Mouse (Mus musculus): ENCODE data around the gene Usp47.

Gene Usp47

DNA sequence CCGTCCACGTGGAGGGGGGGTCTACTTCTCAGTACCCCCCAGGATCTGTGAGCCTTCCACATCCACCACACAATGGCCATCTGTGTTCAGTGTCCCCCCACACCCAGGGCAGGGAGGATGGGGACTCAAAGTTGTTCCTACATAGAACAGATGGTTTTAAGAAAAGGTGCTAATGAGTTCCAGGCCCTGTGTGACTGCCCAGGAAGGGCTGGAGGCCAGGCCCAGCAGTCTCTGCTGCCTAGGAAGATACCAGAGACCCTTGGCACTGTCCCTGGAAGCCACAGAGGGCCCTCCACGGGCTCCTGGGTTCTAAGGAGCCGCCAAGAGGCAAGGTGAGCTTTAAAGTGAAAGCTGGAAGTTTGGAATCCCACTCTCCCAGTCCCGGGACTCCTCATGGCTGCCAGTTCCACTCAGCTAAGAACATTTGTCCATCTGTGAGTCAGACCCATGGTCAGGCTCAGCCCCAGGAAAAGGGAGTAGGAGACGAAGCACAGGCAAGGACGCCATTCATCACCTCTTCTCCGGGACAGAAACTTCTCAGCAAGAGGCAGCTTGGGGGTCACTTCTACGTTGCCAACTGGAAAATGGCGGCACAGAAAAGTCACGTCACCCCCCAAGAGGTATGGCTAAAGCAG, 98.7 kb downstream of the Usp47 start:
- DNase-seq (ENCODE audit: low spot score in 2 of 2), result no peak

DNA sequence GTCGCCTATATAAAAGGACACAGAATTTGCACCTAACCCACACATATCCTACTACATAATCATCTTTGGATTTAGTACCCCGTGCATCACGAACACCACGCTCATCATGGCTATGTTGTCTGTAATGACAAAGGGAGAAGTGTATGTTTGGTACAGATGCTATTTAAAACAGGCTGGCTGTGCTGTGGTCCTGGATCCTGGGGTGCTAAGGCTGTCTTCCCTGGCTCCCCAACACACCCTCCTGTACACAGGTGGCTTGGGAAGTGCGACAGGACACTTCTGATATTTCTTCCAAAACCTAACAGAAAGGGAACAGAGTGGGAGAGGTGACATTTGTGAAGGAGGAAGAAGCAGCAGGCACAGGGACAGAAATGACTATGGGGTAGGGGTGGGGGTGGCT, 100.3 kb downstream of the Usp47 start:
- no peak for DNase-seq (ENCODE audit: low spot score in 2 of 2)

- DNase-seq (ENCODE audit: low spot score in 2 of 2), result no peak
Observed at GRCm38 (mm10) chr7:112125625-112126260, 102.4 kb downstream of the Usp47 start.

DNA sequence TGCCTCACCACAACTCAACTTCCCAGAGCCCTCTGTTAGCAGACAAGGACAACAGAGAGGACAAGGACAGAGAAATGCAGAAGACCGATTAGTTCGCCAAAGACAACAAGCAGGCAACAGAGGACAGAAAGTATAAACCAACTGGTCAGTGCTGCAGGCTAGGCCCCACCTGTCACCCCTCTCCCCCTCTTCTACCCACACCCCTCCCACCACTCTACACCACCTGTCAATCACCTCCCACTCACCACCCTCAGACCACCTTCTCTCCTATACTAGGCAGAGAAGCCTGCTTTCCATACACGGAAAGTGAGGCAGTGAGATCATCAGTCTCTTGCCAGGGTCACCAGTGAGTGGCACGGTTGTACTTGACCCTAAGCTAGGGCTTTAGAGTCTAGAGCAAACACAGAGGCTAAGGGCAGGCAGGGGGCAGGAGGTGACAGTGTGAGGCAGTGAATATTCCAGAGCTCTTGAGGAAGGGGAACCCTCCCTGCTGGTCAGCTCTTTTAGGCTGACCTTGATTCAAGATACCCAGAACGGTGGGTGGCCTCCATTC, 103.9 kb downstream of the Usp47 start:
- no peak for DNase-seq (ENCODE audit: low spot score in 2 of 2)

DNA sequence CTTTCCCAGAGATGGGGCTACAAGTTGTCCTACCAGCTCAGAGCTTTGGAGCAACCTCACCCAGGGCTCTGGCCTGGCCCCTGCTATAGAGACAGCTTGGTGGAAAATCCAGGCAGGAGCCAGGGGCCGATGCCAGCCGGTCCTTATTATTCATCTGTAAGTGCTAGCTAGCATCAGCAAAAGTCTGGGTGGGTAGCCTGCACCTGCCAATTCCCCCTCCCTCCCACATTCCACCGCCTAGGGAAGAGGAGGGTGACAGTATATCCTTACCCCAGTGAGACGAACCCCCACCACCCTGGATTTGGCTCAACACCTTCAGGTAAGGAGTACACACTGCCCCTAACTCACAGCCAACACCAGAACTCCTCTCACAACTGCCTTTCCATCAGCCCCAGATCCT, 104.7 kb downstream of the Usp47 start:
- DNase-seq (ENCODE audit: low spot score in 2 of 2), result no peak

DNA sequence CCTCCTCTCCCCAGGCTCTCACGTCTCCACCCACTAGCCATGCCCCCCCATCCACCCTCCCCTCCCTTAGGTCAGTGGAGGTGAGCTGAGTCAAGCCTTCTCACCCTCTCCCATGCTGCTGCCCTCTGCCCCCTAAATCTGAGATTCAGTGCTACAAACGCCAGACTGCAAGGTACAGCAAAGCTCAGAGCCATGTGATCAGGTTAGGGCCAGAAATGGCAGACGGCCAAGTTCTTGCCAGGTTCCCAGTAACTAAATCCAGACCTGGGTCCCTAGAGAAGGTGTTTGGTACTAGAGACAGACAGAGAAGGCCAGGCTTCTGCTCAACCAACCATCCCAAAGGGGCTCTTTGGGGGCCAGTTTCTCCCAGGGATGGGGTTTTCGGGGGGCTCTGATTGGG, 105.5 kb downstream of the Usp47 start:
- DNase-seq (ENCODE audit: low spot score in 2 of 2), result no peak

DNA sequence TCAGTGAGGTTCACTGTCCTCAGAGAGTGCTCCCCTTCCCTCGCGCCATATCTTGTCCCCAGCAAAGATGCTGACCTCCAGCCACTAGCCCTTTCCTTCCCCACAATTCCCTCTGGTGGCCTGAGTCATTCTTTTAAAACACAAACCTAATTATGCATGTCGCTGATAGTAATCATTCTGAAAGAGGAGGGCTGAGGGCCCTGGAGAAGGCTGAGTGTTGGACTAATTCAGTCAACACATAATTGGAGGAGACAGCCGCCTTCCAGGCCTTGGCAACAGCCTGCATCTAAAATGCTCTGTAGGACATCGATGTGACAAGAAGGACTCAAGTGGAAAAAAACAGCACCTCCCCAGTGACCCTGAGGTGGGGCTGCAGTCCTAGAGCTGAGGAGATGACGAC, 106.5 kb downstream of the Usp47 start:
- DNase-seq (ENCODE audit: low spot score in 2 of 2), result no peak

GRCm38 (mm10) chr7:112130660-112131059, 107.4 kb downstream of the Usp47 start:
- DNase-seq (ENCODE audit: low spot score in 2 of 2), result no peak

DNA sequence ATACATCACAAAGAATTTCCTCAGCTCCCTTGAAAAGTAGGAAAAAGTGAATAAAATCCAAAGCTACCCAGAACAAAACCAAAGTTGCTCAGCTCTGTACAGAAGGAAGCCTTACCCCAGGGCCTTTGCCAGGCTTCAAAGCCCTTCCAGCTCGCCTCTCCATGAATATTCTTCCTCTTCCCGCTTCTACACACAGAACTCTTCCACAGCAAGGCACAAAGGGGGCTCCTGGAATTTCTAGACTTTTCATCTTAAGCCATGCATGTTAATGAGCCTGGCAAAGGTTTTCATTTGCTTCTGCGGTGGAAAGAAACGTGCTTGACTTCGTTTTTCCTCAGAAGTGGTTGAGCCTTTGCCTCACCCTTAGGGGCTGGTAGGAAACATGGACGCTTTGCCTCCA, 108.7 kb downstream of the Usp47 start:
- DNase-seq (ENCODE audit: low spot score in 2 of 2), result no peak

DNA sequence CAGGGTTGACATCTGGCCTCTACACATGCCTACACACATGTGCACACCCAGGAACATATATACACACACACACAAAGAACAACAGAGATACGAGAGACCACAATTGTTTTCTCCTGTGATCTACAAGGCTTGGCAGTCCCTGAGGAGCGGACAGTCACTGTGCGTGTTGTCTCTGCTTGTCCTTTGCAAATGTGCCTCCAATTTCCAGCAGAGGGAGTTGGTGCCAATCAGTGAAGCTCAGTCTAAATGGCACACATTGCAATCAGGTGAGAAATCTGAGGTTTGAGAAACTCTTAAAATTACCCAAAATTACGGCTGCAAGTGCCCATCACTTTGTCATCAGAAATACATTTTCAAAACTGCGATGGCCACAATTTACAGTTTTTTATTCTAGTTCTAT, 110.0 kb downstream of the Usp47 start:
- DNase-seq (ENCODE audit: low spot score in 2 of 2), result no peak

DNA sequence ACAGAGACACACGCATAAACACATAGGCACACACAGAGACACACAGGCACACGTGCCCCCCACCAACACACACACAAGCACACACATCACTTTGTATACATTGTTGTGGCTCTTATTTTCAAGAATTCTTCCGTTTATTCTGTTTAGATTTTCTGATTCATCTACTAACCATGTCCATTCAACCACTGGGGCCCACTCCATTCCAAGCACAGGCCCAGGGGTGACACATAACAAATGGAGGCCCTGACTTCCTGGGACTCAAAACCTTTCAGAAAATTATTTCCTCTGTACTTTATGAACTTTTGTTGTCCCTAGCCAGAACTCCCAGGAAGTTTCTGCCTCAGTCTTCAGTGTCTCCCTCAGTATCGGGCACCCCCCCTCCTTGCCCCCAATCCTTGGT, 111.9 kb downstream of the Usp47 start:
- DNase-seq (ENCODE audit: low spot score in 2 of 2), result no peak

DNA sequence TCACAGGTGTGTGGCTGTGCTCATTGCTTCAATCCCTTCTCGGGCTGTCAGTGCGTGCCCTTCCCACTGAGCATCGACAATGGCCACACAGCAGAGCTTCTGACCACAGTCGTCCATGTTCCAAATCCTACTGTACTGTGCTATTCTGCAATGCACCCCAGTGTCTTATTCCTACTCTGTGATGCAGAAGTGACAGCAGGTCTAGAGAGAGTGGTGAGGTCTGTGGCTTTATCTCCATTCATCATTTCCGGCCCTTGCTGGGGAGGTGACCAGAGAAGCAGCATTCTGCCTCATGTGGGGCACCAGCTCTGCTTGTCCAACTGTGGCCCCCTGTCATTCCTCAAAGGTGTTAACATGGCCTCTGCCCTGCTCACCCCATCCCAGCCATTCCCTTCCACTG, 113.2 kb downstream of the Usp47 start:
- no peak for DNase-seq (ENCODE audit: low spot score in 2 of 2)

DNA sequence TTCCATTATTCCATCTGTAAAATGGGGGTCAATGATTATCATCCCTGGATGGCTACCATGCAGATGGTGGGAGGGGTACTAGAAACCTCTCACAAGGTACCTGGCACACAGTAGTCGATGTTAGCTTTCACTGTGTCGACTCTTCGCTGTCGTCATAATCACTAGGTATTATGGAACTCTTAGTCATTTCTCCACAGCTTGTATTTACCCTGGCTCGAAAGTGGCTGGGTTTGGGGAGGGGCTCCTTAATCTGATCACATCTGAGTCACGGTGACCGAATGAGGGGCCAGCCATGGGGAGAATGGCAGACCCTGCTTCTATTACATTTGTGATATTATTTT, 114.8 kb downstream of the Usp47 start:
- DNase-seq (ENCODE audit: low spot score in 2 of 2), result no peak

DNA sequence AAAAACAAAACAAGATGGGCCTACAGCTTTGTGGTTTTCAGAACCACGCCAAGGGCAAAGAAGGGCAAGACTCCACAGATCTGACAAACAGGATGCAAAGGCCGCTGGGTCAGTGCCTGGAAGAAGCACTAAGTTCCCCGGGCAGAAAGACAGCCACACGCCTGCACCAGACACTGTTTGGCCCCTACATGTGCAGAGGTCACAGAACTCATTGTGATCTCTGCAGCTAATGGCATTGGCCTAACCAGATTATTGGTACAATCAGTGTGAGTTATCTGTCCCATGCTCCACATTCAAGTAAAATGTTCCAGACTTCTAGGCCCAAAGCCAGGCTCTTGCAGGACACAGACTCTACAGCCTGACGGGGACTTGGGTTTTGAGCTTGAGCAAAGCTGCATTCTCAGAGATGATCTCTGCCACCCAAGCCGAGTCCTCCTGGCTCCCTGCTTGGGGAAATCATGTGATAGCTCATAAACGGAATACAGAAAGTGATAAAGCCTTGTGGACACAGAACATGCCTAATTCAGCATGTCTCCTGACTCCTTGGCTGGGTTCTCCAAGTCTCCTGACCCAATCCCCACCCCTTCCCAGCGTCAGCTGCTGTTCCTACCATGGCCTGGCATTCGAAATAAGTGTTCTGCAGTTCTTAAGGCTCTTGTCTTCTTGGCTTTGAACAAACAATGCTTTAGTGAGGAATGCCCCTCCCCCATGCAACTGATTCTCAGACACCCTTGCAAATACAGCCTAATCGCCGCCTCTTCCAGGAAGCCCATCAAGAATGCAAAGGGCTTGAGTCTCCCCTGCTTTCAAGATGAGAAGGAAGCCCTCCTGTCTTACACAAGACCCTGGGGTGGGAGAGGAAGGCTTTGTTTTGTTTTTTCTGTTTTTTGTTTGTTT, 115.5 kb downstream of the Usp47 start:
- no peak for DNase-seq (ENCODE audit: low spot score in 2 of 2)

GRCm38 (mm10) chr7:112140725-112141124, 117.4 kb downstream of the Usp47 start:
- DNase-seq (ENCODE audit: low spot score in 2 of 2), result no peak

DNA sequence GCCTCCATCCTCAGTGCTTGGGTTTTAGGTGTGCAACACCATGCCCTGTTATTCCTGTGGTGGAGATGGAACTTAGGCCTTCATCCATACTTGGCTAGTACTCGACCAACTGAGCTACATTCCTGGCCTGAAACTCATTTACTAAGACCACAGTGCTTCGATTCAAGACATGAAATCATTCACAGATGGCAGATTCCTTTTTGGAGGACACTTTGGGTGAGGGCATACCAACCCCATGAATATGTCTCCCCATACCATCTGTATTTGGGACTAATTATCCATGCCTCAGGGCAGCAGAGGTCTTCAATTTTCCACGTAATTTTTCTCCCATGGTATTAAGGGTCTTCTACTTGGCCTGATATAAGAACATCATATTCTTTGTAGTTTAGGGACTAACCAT, 119.3 kb downstream of the Usp47 start:
- DNase-seq (ENCODE audit: low spot score in 2 of 2), result no peak

DNA sequence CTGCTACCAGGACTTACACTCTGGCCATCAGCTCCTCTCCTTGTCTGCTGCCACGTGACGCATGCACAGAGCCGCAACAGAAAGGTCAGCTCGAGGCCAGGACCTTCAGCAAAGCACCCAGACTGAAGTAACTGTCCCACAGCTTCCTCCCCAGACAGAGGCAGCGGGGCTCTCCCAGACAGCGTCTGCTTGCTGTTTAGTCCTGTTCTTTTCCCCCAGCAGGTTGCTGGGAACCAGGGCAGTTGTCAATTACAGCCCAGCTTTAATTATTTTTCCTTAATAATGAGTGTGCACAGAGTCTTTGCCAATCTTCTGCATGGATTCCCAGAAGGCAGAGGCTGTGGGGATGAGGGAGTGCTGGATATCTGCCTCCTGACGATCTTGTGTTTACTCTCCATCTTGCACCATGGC, 119.8 kb downstream of the Usp47 start:
- no peak for DNase-seq (ENCODE audit: low spot score in 2 of 2)

DNA sequence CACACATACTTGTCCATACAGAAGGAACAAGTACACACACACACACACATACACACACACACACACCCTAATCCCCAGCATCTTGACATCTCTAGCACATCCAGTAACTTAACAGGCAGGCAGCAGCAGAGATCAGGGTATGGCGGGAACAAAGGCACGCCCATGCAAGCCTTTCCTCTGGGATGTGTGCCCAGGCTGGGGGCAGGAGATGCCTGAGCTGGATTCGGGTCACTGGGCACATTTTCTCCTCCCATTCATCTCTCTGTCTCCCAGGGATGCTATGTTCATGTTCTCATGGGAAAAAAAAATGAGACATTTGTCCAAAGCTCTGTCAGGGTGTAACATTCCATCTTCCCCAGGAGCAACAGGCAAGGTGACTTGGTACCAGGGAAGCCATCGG, 120.7 kb downstream of the Usp47 start:
- DNase-seq (ENCODE audit: low spot score in 2 of 2), result no peak

DNA sequence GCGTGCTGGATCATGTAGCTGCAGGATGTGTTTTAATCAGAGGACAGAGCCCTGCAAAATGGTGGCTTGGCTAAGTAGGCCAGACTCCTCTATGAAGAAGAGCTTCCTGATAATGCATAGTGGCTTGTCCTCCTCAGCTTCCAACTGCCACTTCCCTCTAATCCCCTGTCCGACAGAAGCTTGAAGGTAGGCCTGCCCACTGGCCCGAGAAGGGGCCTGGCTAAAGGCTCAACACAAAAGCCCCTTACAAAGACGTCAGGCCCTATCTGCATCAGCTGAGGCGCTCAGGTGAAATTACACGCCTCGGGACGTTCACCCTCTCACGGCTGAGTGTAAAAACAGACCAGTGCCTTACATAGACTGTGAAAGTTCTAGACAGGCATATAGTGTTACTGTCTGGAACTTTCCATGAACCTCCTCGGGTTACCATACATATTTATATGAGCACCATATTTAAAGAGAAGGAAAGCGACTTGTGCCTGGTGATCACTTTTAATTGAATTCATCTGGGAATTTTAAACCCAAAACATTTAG, 121.4 kb downstream of the Usp47 start:
- no peak for DNase-seq (ENCODE audit: low spot score in 2 of 2)

DNA sequence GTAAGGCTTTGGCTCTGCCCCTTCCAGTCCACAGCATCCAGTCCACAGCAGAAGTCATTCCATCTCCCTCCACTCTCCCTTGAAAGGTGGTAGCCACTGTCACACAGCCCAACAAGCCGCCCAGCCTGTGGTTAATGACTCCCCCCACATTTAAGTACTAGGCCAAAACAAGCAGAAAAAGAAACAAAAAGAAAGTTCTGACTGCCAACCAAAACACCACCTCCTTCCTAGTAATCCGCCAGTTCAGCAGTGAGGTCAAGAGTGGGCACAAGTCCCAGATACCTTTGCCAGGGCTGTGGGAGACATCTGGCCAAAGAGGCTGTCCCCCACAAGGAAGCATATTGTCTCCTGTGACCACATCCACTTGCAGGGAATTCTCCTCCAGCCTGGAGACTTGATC, 124.7 kb downstream of the Usp47 start:
- DNase-seq (ENCODE audit: low spot score in 2 of 2), result no peak

DNA sequence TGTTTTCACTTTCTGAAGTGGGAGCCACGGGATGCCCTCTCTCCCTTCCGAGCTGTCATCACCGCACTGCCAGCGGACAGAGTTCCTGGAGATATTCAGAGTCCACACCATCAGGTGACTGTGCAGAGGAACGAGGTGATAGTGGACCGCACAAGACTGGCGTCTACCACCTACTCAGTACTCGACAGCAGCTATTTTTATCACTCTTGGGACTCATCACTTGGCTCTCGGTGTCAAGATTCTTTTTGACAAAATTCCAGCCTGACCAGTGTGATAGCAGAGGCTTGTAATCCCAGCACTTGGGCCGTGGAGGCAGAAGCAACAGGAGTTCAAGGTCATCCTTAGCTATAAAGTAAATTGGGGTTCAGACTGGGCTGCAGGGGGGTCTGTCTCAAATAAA, 125.8 kb downstream of the Usp47 start:
- DNase-seq (ENCODE audit: low spot score in 2 of 2), result no peak

DNA sequence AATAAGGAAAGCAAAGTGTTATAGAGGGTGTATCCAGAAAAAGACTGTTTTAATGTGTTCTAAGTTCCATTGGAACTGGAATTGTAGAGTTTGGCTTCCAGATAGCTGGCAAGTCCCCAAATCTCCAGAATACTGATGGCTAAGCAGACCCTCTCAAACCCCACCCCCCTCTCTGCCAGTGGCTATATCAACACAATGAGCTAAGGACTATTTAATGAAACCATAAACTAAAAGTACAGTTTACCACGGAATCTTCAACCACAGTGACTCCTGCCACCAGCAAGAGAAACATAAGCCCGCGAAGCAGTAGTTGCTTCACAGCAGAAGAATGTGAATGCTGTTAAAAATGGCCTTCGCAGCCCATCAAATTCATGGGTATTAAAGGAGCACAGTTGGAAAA, 131.1 kb downstream of the Usp47 start:
- DNase-seq (ENCODE audit: low spot score in 2 of 2), result no peak

DNA sequence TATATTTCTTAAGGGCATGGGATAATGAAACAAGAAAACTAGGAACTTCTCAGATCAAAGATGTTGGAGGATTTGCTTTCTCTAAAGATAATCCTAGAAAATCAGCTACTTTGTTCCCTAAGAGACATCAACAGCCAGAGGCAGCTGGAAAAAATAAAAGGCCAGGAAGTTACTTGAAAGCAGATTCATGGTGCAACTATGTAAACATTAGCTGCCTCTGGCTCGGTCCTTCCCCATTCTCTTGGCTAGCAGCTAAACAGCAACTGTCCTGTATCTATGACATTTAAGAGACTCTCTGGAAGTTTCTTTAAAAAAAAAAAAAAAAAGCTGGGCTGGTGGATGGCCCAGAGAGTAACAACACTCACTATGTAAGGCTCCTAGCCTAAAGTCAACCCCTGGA, 131.9 kb downstream of the Usp47 start:
- DNase-seq (ENCODE audit: low spot score in 2 of 2), result no peak
